Mouse (Mus musculus) right cerebral cortex, postnatal 4 days (tissue): ENCODE measurements around the gene Hcn1.
"Not testable (repeated sequence)": the region's sequence is repeated elsewhere in the genome, so short reads cannot be mapped to it uniquely, and the experiment has no call there.

Experiments
- DNase-seq: peaks from one replicate; pipeline ENCODE4 v3.0.0-alpha.2; 2022

The Hcn1 gene

DNA sequence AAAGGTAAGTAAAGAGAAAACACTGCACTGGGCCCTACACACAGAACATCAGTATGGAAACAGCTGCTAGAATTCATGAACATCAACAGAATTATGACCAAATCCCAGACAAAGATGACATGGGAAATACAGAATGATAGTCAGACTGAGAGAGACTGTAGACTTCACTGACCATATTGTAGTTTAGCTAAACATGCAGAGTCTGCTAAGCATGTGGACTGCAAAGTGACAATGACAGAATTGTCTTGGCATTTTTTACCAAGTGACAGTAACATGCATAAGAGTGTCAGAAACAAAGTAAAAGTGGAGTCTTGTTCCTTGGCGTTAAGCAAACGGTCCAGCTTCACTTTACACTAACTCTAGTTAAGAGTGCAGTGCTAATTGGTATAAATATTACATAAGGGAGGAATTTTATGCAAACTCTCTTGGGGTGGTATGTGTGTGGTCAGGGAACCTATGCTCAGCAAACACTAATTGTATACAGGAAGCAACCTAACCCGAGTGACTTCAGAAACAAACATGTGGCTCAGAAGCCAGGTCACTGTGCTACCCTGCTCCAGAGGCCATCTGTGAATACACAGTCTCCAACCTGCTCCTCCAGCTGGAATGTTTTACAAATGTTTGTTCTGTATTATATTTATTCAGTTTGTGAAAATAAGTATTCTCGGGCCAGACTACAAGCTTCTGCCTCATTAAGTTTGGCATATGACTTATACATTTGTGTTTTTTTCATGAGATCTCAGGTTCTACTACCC, 278.5 kb downstream of the Hcn1 start:
- no peak for DNase-seq

DNA sequence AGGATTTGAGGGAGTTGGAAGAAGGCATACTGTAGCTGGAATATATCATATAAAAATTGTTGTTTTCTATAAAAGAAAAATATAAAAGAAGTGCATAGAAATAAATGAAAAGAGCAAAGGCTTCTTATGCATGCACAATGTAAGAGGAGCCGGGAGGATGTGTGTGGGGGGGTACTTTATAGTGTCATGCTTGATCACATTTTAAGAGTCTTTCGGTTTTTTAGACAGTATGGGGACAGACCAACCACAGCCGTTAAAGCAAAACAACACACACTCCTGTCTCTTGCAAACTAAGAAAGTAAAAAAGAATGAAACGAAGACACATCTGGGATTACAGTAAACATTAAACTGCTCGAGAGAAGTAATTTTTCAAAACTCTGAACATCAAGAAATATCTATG, 290.0 kb downstream of the Hcn1 start:
- DNase-seq, result no peak

DNA sequence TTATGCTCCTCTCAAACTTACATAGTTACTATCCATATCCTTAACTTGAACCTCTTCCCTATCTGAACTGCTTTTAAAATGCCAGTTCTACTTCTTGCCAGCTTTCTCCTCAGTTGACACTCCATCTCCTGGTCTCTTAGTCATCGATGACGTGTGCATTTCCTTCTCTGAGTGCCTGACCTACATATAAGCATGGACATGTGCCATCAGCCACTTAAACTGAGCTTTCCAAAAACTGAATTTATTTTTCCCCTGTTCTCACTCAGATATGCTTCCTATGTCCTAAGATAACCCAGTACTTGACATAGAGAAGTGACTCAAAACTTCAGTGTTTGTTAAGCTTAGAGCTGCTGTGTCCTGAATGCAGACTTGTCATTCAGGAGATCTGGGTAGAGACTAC, 295.9 kb downstream of the Hcn1 start:
- DNase-seq, result no peak

DNA sequence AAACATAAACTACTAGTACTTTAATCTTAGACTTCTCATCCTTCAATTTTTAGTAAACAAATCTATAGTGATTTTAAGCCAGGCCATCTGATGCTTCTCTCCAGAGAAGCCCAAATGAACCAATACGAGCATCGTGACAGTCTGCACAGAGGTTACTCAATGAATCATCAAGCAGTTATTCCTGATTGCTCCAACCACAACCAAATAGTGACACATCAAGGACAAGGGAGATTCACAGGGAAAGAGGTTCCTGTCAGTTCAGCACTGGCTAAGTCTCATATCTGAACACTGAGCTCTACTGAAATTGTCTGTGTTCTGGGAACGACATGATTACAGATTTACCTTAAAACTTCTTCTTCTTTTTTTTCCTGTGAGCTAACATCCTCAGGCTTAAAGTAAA, 305.7 kb downstream of the Hcn1 start:
- DNase-seq, result no peak

DNA sequence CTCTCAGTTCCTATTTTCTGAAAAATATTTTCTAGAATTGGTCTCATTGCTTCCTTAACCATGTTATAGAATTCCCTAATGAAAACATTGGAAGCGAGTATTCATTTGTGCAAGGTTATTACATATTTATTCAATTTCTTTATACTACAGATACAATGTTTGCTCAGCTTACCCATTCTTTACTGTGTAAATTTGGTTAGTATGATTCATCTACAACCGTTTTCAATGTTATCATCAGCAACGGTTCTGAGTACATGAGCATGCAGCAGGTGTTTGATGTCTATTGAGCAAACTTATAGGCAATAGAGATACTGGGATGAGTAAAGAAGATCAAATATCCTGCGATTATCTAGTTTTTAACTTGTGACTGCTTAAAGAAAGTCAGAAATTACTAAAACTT, 327.6 kb downstream of the Hcn1 start:
- DNase-seq, result no peak

DNA sequence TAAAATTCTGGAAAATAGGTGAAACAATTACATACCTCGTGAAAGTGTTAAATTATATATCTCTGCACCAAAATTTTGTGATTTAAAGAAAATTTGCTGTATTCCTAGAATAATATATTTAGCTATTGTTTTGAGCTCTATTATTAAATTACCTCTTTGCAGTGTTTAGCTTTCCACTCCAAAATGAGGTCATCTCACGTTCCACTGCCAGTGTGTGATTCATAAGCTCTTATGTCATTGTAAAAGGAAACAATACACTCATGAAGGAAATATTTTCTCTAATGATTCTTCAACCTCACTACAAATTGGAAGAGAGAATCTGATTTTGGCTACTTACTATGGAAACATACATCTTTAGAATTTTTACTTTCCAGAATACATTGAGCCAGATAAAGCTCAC, 329.6 kb downstream of the Hcn1 start:
- DNase-seq, result no peak

DNA sequence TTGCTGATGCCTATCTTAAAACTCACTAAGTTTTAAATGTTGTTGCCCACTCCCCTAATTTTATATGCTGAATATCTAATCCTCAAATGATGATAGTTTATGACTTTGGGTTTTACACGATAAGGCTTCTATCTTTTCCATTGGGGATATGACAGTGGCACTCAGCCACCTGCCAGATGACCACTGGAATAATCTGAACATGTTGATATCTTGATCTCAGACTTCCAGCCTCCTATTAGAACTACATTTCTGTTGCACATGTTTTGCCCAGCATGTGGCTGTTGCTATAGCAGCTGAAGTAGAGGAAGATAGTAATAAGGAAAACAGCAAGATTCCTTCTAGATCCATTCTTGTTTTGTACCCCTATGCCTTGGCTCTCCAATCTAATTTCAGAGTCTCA, 336.6 kb downstream of the Hcn1 start:
- no peak for DNase-seq

DNA sequence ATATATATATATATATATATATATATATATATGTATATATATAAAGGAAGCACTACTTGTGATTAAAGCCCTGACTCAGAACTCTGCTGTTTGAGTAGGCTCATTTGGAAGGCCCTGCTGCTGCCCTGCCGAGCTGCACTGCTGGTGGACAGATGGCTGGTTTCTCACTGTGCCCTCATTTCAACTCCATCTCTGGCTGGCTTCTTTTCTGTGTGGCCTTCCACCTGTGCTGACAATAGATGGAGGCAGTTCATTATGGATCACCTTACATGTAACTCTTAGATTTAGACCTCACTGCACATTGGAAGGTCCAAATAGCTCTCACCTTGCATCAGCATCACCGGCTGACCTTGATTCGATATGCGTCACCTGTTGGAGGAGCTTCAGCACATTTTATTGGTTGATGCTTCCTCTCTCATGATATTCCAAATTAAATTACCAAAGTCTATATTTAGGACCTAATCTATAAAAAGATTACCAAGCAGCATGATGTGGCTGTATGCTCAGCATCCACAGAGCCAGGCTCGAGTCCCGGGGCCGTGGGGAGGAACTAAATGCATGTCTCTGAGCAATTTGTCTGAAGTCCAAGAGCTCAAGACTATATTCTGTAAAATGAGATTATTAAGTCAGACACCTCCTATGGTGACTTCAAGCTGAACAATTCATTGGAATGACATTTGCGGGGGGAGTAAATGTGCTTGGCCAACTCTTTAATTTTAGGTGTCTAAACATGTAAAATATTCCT, 338.6 kb downstream of the Hcn1 start:
- DNase-seq, result no peak

DNA sequence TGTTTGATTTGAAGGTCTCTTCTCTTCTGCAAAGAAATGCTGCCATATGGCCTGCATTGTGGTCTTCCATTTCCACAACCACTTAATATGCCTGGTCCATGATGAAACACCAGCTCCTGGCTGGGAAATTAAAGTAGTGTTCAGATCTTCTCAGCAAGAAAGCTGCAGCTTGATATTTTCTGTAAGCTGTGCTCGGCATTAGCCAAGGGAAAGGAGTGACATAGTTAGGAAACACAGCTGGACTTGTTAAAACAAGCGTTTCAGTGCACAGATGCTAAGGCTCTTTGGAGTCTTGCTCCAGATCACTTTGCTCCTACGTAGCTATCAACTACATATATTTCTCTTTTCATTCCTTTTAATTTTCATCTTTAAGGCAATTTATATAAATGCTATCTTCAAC, 344.7 kb downstream of the Hcn1 start:
- DNase-seq, result no peak

DNA sequence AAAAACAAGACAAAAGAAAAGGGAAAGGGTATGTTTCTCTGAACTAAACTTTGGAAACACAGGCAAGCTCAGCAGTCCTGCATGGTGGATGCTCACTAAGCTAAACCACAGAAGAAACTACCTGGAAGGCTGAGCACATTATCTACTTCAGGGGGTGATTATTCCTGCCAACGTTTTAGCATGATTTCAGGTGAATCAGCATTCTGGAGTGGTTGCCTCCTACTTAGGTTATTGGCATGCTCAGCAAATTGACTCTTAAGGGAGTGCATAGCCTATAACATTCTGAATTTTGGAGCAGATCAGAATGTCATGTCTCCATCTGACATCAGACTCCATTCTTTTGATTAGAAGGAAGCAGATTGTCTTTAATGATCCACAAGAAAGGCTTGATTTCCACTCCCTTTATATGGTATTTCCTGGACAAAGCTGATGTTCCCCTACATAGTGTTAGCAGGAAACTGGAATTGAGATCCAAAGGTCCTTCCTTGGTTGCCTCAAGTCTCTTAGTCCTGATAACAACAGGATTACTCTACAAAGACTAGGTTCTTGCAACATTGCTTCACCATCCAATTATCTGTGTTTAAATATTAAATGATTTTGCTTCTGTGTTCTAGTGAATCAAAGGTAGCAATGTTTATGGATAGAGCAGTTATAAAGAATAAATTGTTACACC, 345.7 kb downstream of the Hcn1 start:
- DNase-seq, result no peak

DNA sequence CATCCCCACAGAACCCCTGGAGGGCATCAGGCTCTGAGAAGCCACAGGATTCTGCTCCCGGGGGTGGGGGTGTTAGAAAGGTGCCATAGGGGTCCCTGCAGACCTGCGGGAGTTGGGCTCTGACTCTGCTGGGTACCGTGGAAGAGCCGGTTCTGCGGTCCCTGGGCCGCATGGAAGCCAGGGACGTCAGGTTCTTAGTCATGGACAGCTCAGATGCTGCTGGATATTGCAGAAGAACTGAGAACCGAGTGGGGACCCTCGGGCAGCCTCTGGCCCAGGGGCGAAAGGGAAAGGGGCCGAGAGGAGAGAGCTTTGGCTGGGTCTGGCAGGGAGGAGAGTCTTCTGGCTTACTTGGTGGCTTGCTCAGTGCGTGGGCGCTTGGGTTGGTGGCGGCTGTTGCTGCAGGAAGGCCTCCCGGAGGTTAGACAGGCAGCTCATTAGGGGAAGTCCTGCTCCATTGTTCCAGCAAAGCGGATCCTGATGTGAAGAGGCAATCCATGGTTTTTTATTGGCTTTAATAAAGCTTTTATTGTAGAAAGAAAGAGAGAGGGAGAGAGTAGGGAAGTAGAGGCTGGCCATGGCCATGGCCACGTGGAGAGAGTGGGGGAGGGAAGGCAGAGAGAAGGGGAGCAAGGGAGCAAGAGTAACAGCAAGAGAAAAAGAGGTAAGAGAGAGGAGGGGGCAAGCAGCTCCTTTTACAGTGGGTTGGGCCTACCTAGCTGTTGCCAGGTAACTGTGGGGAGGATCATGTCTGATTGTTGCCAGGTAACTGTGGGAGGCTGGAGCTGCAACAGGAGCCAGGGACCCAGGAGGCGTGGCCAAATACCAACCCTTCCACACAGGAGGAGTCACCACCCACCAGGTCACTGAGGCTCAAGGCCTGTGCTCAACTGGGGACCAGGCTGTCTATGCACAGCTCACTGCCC, 356.6 kb downstream of the Hcn1 start:
- DNase-seq, result no peak

DNA sequence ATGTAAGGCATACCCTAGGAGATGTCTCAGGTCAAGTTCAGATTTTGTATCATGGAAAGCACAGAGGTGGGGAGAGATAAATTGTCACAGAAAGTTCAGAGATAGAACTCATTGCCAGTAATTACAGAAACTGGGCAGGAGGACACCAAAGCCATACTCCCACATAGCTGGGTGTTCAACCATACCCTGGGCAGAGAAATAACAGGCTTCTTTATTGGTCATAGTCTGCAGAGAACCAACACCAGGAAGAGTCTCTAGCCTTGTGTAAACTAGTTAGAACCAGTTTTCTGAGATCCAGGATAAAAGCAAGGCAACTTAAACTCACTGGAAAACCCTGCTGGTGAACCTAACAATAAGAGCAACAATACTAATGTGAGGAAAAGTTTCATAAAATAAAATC, 362.5 kb downstream of the Hcn1 start:
- DNase-seq, result no peak

DNA sequence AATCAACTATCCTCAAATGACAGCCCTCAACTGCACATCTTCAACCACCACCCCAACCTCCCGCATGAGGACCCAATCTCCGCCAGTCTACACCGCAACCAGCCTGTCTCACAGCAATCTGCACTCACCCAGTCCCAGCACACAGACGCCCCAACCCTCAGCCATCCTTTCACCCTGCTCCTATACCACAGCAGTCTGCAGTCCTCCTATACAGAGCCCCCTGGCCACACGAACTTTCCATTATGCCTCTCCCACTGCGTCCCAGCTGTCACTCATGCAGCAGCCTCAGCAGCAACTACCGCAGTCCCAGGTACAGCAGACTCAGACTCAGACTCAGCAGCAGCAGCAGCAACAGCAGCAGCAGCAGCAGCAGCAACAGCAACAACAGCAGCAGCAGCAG, 373.3 kb downstream of the Hcn1 start:
- no peak for DNase-seq

DNA sequence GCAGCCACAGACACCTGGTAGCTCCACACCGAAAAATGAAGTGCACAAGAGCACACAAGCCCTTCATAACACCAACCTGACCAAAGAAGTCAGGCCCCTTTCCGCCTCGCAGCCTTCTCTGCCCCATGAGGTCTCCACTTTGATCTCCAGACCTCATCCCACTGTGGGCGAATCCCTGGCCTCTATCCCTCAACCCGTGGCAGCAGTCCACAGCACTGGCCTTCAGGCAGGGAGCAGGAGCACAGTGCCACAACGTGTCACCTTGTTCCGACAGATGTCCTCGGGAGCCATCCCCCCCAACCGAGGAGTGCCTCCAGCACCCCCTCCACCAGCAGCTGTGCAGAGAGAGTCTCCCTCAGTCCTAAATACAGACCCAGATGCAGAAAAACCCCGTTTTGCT, 373.7 kb downstream of the Hcn1 start:
- DNase-seq, result peak; percentile 2

DNA sequence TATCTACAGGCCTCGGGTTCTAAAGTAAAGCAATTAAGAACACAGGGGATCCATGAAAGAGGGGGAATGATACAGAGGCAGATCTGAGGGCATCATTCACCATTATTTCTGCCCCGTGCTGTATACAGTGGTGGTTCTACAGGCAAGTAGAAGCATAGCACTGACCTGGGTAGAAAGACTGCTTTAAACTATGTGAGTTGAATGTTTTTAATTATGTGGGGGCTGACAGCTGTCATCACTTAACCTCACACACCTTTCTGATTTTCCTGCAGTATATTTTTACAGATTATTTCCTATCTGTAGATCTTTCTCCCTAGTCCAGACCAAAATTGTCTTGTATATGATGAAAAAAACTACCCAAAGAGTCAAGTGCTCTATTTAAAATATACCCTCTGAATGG, 382.2 kb downstream of the Hcn1 start:
- DNase-seq, result no peak

DNA sequence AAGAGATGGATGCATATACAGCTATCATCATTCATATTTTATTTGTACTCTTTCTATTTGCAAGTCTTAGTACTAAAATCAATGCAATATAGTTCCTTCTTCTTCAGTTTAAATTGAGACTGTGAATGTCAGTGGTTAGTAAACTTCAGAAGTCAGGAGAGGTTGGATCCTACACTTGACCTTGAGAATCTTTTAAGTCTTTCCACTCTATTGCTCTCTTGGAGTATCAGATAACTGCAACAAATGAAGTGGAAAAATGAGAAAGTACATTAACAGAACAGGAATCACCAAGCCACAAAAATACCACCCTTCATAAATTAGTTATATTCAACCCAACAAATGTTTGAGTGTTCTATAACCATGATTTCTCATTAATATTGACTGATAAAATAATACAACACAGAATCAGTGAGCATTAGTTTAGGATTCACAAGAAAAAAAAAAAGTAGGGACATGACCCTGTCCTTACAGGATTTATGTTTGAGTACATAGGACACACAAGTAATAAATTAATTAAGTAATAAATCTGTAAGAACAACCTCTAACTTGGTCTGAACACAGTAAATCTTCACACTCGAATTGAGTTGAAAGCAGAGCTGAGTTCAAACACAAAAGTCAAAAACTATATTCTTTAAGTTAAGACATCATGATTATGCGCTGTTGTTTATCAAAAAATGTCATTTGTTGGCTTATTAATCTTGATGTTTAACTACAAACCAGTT, 397.8 kb downstream of the Hcn1 start:
- DNase-seq, result no peak

DNA sequence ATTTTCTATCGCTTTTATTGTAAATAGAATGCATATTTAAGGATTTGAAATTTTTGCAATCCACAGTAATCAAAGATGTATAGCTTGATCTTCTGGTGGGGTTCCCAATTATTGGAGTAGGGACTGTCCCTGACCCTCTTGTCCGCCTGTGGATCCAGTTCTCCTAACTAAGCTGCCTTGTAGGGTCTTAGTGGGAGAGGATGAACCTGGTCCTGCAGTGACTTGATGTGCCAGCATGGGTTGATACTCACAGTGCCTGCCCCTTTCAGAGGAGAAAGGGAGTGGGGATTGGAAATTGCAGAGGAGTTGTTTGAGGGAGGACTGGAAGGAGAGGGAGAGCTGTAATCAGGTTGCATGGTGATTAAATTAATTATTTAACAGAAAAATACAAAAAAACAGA, 398.4 kb downstream of the Hcn1 start:
- DNase-seq, result no peak

DNA sequence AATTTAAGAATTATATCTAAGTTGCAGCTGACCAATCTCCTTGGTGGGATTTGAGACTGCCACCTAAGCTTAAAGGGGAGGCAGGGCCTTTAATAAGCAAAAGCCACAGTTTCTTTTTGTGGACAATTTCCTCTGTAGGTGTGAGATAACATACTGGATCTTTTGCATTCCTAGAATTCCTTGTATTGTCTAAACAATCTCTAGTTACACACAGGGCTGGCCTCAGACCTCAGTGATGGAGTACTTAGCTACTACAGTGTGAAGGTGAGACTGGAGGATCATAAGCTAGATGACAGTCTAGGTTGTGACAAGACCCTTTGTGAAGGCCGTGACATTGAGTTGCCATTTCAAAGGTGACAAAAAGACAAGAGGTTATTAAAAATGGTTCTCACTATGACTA, 419.1 kb downstream of the Hcn1 start:
- DNase-seq, result no peak

DNA sequence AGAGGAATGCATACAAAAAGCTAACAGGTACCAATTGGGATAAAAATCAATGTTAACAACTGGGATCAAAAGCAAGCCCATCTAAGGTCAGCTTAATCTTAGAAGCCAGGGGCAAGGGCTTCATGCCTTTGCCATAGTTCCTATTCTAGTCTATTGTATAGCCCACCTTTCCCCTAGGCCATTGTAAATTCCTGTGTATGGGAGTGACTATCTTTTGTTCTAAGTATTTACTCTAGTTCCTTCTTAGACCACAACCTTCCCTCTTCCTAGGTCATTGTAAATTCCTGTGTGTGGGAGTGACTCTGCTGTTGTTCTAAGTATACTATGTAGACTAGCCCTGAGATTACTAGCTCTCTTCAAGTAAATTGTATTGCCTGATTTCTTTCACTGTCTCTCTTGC, 420.8 kb downstream of the Hcn1 start:
- not testable (repeated sequence) for DNase-seq

DNA sequence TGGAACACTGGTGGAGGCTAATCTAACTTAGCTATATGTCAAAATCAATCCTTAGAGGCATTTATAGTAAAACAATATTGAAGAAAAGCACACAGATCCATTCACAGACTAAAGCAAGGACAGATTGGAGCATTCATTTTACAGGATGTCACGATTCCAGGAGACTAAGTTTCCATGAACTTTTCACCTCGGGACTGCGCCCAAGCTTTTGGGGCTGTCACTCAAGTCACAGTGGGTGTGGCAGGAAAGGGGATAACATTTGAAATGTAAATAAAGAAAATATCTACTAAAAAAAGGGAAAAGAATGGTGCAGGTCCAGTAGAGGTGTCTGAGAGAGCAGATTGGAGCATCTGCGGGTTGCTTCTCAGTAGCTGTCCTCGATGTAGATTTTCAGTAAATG, 421.3 kb downstream of the Hcn1 start:
- DNase-seq, result no peak

DNA sequence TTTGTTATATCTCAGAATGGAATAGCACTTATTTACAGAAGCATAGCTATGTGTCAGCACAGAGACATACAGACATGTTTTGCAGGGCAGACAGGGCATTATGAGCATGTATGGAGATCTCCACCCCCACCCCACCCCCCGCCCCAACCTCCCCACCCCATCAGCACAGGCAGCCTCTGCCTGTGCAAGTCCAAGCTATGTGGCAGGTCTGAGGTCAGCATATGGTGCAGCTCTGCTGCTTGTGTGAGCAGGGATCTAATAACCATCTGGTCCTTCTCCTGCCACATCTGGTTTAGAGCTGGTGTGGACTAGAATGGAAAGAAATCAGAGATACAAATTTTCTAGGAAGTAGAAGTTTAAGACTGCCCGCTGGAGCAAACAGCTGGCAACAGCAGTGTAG, 424.4 kb downstream of the Hcn1 start:
- no peak for DNase-seq

DNA sequence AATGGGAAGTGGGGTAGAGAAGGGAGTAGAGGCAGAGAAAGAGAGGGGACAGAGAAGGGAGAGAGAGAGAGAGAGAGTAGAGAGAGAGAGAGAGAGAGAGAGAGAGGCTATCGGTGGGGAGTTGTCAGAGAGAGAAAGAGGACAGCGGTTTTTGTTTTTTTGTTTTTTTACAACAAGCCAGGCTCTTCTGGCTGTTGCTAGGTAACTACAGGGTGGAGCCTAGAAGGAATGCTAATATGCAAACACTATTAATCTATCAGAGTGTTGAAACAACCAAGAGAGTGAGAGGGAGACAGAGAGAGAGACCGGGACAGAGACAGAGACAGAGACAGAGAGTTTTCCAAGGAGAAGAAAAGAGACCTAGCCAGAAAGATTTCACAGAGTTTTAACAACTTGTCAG, 425.7 kb downstream of the Hcn1 start:
- no peak for DNase-seq
